Mouse (Mus musculus) heart, embryonic 14.5 days (tissue): Measurements from ENCODE around the gene Cwc27. TPM values are rescaled to one million over a fixed set of nuclear protein-coding genes. Genes with fewer than 3 reads are reported as not detected.

Experiments
- ATAC-seq: fragments of 200-750 bp; cut with Nextera tagmentation; 2 replicates; pipeline ENCODE4 v1.8.0; 2017; ENCODE audit warnings: low read depth, moderate TSS enrichment; ENCODE audit not compliant: insufficient number of reproducible peaks, insufficient read depth, low FRiP score
- H3K27ac ChIP-seq, 2 experiments: fragments of 200-500 bp in 1 of 2; fragments of 300-500 bp in 1 of 2; sonication (generic) in 1 of 2; replicated peaks in 1 of 2; 2 replicates each; pipeline ENCODE4 v1.5.1; 2012 to 2014; ENCODE audit warnings: low read depth in 2 of 2, low read length in 2 of 2, control low read depth in 1 of 2, mild to moderate bottlenecking in 1 of 2, mixed read lengths in 1 of 2; ENCODE audit not compliant: control insufficient read depth in 1 of 2, insufficient read depth in 1 of 2
- H3K27me3 ChIP-seq: fragments of 300-500 bp; sonication (generic); 2 replicates; pipeline ENCODE4 v1.6.1; 2014; ENCODE audit warnings: mild to moderate bottlenecking, low read length, control low read depth; ENCODE audit not compliant: control insufficient read depth, insufficient read depth
- H3K36me3 ChIP-seq: fragments of 300-500 bp; sonication (generic); 2 replicates; pipeline ENCODE4 v1.6.1; 2014; ENCODE audit warnings: mild to moderate bottlenecking, control low read depth, low read length, mixed read lengths; ENCODE audit not compliant: control insufficient read depth, insufficient read depth
- H3K4me1 ChIP-seq, 2 experiments: fragments of 200-500 bp in 1 of 2; fragments of 300-500 bp in 1 of 2; sonication (generic) in 1 of 2; 2 replicates each; pipeline ENCODE4 v1.6.1; 2012 to 2014; ENCODE audit warnings: low read length in 2 of 2, control low read depth in 1 of 2, mixed read lengths in 1 of 2; ENCODE audit not compliant: control insufficient read depth in 2 of 2, insufficient read depth in 2 of 2
- H3K4me2 ChIP-seq: fragments of 300-500 bp; sonication (generic); 2 replicates; pipeline ENCODE4 v1.6.1; 2014; ENCODE audit warnings: mild to moderate bottlenecking, low read length
- H3K4me3 ChIP-seq, 2 experiments: fragments of 200-500 bp in 1 of 2; fragments of 300-500 bp in 1 of 2; sonication (generic) in 1 of 2; 2 replicates each; pipeline ENCODE4 v1.5.1; 2012 to 2014; ENCODE audit warnings: low read length in 2 of 2, mild to moderate bottlenecking in 2 of 2, control low read depth in 1 of 2, low read depth in 1 of 2, moderate library complexity in 1 of 2; ENCODE audit not compliant: control insufficient read depth in 1 of 2, insufficient read depth in 1 of 2
- H3K9ac ChIP-seq: fragments of 300-500 bp; sonication (generic); 2 replicates; pipeline ENCODE4 v1.6.1; 2014; ENCODE audit warnings: mild to moderate bottlenecking, low read length
- H3K9me3 ChIP-seq: fragments of 300-500 bp; sonication (generic); 2 replicates; pipeline ENCODE4 v1.6.1; 2016; ENCODE audit warnings: low read length, control low read depth; ENCODE audit not compliant: control insufficient read depth
- WGBS: fragments of 180-500 bp; shearing (Covaris S2); extraction: QIAGEN DNeasy Blood & Tissue Kit; methylation state at CpG from one replicate; pipeline ENCODE4 v1.1.7; 2014; 5-methylcytosine and 5-hydroxymethylcytosine counted together
- polyA plus RNA-seq: library from polyadenylated mRNA; unstranded; fragments of >200 nt; fragmentation: Nextera tagmentation; extraction: Ambion mirVana; gene quantifications from 2 replicates; pipeline ENCODE4 v1.2.1, GENCODE M21; 2014

The Cwc27 gene
- polyA plus RNA-seq, 1 experiment from 2014 or later, result 22.6 TPM

GRCm38 (mm10) chr13:104832811-104833210 lies 15.9 kb upstream of the Cwc27 start:
- no peak for ATAC-seq
- H3K4me2 ChIP-seq, result no peak overlapping the region
- H3K4me1 ChIP-seq, result no peaks in the 10 kb centered on the region
- H3K4me3 ChIP-seq, result no peak overlapping the region
- H3K9me3 ChIP-seq, result peaks cover 5% of the 10 kb centered on the region; the same call in 1 of the 2 replicates
- no peak overlapping the region for H3K9ac ChIP-seq
- H3K27ac ChIP-seq, result no peak overlapping the region
- H3K27me3 ChIP-seq, result no peaks in the 10 kb centered on the region
- peaks cover 78% of the 10 kb centered on the region for H3K36me3 ChIP-seq
- WGBS, result 95% methylated on average over 13 of the region's 13 CpGs

DNA sequence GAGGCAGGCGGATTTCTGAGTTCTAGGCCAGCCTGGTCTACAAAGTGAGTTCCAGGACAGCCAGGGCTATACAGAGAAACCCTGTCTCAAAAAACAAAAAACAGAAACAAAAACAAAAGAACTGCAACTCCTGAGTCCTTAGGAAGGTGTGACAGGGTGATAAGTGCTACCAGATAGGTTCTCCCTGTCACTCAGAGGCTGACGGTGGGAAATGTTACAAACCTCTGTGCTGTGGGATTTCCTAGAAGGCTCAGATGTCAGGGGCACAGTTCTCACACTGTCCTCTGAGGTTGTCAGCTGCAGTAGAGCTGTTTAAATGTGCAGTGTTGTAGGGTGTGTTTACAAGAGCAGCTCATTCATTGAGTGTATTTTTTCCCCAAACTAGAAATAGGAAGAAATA lies 8.5 kb upstream of the Cwc27 start:
- H3K4me3 ChIP-seq, result no peak overlapping the region
- H3K36me3 ChIP-seq, result peaks cover 42% of the 10 kb centered on the region
- H3K4me1 ChIP-seq, result peaks cover 5 to 10% of the 10 kb centered on the region in 2 experiments
- no peak for ATAC-seq
- no peak overlapping the region for H3K9ac ChIP-seq
- no peak overlapping the region for H3K27ac ChIP-seq
- 58% methylated on average over 2 of the region's 2 CpGs for WGBS
- no peak overlapping the region for H3K4me2 ChIP-seq
- H3K27me3 ChIP-seq, result no peaks in the 10 kb centered on the region
- H3K9me3 ChIP-seq, result peaks cover 10% of the 10 kb centered on the region

- Histone ChIP-seq H3K27ac (peak overlapping the region; percentile 44; a peak in 3 of 4 replicates), H3K9me3 (peaks cover 4% of the 10 kb centered on the region), H3K4me3 (no peak overlapping the region), H3K4me2 (peak overlapping the region; percentile 49), H3K9ac (0 out of 2 replicates have a peak overlapping the region, but pooled peaks have one; percentile 1), H3K36me3 (peaks cover 29% of the 10 kb centered on the region), H3K27me3 (no peaks in the 10 kb centered on the region), H3K4me1 (peaks cover 5 to 17% of the 10 kb centered on the region in 2 experiments)
- WGBS, result 19% methylated on average over 8 of the region's 8 CpGs
- ATAC-seq, result no peak
Measured at GRCm38 (mm10) chr13:104822411-104822838, 5.5 kb upstream of the Cwc27 start.

- Histone ChIP-seq H3K27me3 (no peaks in the 10 kb centered on the region), H3K27ac (no peak overlapping the region), H3K4me3 (no peak overlapping the region), H3K9ac (no peak overlapping the region), H3K4me1 (peaks cover 5 to 17% of the 10 kb centered on the region in 2 experiments), H3K36me3 (peaks cover 24% of the 10 kb centered on the region), H3K4me2 (peak overlapping the region; percentile 49), H3K9me3 (peaks cover under 1% of the 10 kb centered on the region; the same call in 1 of the 2 replicates)
- WGBS, result 88% methylated on average over 1 of the region's 1 CpGs
- no peak for ATAC-seq
Measured at GRCm38 (mm10) chr13:104821908-104822307, 5.0 kb upstream of the Cwc27 start.

GRCm38 (mm10) chr13:104821192-104821591 lies 4.2 kb upstream of the Cwc27 start:
- Histone ChIP-seq H3K27me3 (no peaks in the 10 kb centered on the region), H3K4me3 (no peak overlapping the region), H3K36me3 (peaks cover 23% of the 10 kb centered on the region; the same call in 1 of the 2 replicates), H3K9ac (no peak overlapping the region), H3K4me1 (peaks cover 5 to 17% of the 10 kb centered on the region in 2 experiments), H3K9me3 (no peaks in the 10 kb centered on the region), H3K4me2 (no peak overlapping the region), H3K27ac (no peak overlapping the region)
- no peak for ATAC-seq

DNA sequence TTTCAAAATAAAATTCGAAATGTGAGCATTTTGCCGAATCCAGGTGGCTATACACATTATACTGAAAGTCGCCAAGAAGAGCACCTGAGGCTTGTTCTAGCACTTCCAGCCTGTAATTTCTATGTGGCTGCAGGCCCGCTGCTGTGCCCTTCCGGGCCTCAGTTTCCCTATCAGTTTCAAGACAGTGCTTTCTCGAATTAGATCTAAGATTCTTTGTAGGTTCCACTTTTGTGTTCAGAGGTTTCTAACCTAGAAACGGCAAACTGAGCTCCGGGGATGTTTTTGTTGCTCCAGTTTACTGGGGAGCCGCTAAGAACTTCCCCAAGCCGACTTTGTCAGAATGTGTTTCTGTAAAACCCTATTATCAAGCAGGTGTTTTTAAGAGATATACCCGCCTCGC lies 754 bp upstream of the Cwc27 start:
- Histone ChIP-seq H3K4me1 (peaks cover 4 to 20% of the 10 kb centered on the region in 2 experiments; a peak in 3 of 4 replicates), H3K27me3 (no peaks in the 10 kb centered on the region), H3K9me3 (no peaks in the 10 kb centered on the region), H3K9ac (peak overlapping the region; percentile 88), H3K27ac (peak overlapping the region in 1 of 2 experiments; percentile 81; a peak in 1 of 4 replicates), H3K36me3 (peaks cover 19% of the 10 kb centered on the region; the same call in 1 of the 2 replicates), H3K4me3 (peak overlapping the region; percentile 80 to 92), H3K4me2 (peak overlapping the region; percentile 80)
- no peak for ATAC-seq
- 46% methylated on average over 12 of the region's 12 CpGs for WGBS

DNA sequence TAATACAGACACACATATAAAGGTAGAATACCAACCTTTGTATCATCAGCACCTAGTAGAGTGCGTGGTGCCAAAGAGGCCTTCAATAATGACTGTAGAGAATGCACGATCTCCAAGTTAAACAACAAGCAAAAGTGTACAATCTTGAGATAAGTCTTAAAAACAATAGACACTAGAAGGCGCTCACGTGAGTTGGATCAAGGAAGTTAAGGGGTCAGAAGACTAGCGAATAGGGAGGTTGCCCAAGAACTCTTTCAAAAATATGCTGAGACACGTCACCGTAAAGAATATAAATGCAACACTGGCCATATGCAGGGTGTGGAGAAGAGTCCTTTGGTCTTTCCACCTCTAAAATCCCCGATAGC lies 690 bp downstream of the Cwc27 start:
- Histone ChIP-seq H3K4me1 (peaks cover 0 to 12% of the 10 kb centered on the region in 2 experiments; a peak in 2 of 4 replicates), H3K36me3 (peaks cover 19% of the 10 kb centered on the region; the same call in 1 of the 2 replicates), H3K27me3 (no peaks in the 10 kb centered on the region), H3K4me3 (peak overlapping the region; percentile 80 to 92), H3K4me2 (peak overlapping the region; percentile 80), H3K9me3 (no peaks in the 10 kb centered on the region), H3K27ac (no peak overlapping the region), H3K9ac (peak overlapping the region; percentile 88)
- WGBS, result 7% methylated on average over 8 of the region's 8 CpGs
- ATAC-seq, result no peak

- H3K36me3 ChIP-seq, result peaks cover 65% of the 10 kb centered on the region
- 47% methylated on average over 3 of the region's 3 CpGs for WGBS
- no peak for ATAC-seq
Measured at GRCm38 (mm10) chr13:104805681-104806080, 11.3 kb downstream of the Cwc27 start.

More at GRCm38 (mm10) chr13:104805681-104806080, 11.3 kb downstream of the Cwc27 start:
- Histone ChIP-seq H3K4me1 (no peaks in the 10 kb centered on the region), H3K9me3 (no peaks in the 10 kb centered on the region), H3K4me2 (no peak overlapping the region), H3K27me3 (no peaks in the 10 kb centered on the region), H3K9ac (no peak overlapping the region), H3K27ac (no peak overlapping the region), H3K4me3 (no peak overlapping the region)
